9 mouse cellular contexts compared by ENCODE assay signal in the genomic region with DNA sequence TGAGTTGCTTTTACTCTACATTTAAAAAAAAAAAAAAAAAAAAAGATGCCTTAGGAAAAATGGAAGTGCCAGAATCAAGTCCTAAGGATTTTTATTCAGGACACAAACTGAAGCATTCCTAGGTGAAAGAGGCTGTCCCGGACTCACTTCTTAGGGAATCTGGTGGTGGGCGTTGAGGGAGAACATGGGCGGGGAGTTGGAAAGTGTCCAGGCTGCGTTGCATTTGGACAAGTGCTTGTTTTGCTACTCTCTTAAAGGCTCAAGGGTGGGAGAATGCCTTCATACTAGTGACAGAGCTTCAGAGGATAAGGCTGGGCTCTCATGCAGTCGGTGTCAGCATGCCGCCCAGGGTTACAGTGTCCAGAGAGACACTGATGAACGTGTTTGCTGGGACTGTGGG. TPM values are rescaled to one million over a fixed set of nuclear protein-coding genes. Genes with fewer than 3 reads are reported as not detected.
DNase-seq lines count a peak whose midpoint lies in the region.
"Had no signal": no experiment of that assay in that cellular context is flagged by ENCODE, and none has a peak within 500 bp of the region (broad histone marks: within the 10 kb centered on the region; RNA-seq: fewer than 3 reads in every experiment).

No protein-coding gene starts in this region.

- peak; percentile 15 to 18 for DNase-seq in heart, adult 18-20 months
- DNase-seq in heart, adult 8-10 months (ENCODE audit: low spot score) = no peak
- DNase-seq in left cerebral cortex, postnatal 14 days (ENCODE audit: low spot score in 2 of 2) = peak; percentile 31 to 37
- DNase-seq in left cerebral cortex, postnatal 4 days = no peak
- DNase-seq in urinary bladder, postnatal 14 days (ENCODE audit: low spot score) = peak; percentile 28
- no peak for DNase-seq in urinary bladder, postnatal 25 days (ENCODE audit: low spot score)
- DNase-seq in thymus, adult 18-20 months = no peak
- DNase-seq: thymus, postnatal 25 days had no signal

- intact Hi-C loops in left cerebral cortex, postnatal 14 days (cut with DNase I) = no loop called here
- intact Hi-C loops in left cerebral cortex, postnatal 4 days (cut with DNase I) = no loop called here

RNA-seq across cellular contexts. Expression of a gene that starts 6.1 kb away (rescaled TPM):
- 1 to 10 TPM in 1 of 2 experiments, not detected in 1; 1.7 TPM for total RNA-seq in heart, adult 18-20 months (2021)
- 1 to 10 TPM in 3 of 4 experiments, not detected in 1; 3.1 to 9.9 (median 9.5) TPM for total RNA-seq in heart, adult 8-10 months (2022)
- 1 to 10 TPM in 1 of 2 experiments, not detected in 1; 1.6 TPM for total RNA-seq in left cerebral cortex, postnatal 14 days (2021)
- not detected for total RNA-seq in left cerebral cortex, postnatal 4 days (2021)
- total RNA-seq: gastrocnemius, postnatal 4 days had no signal

Comparison
In these comparisons a context has a peak if more than half of its experiments do, and no peak if none do; other contexts are left out.
1. DNase-seq: peak in heart, adult 18-20 months (2 of 2), left cerebral cortex, postnatal 14 days (2 of 2) and urinary bladder, postnatal 14 days (single experiment); none in heart, adult 8-10 months (single experiment), left cerebral cortex, postnatal 4 days (single experiment), urinary bladder, postnatal 25 days (single experiment) and thymus, adult 18-20 months (0 of 2).